Mouse (Mus musculus) heart, postnatal 0 days (tissue): ENCODE data around the gene Tbx1.

ENCODE experiments used
- CTCF ChIP-seq: IDR thresholded peaks from 2 replicates; pipeline ENCODE4 v1.5.1; 2016; ENCODE audit warnings: antibody characterized with exemption, control low read depth, low read depth
- EP300 ChIP-seq: IDR thresholded peaks from 2 replicates; pipeline ENCODE4 v1.6.1; 2016; ENCODE audit warnings: antibody characterized with exemption, low read depth

DNA sequence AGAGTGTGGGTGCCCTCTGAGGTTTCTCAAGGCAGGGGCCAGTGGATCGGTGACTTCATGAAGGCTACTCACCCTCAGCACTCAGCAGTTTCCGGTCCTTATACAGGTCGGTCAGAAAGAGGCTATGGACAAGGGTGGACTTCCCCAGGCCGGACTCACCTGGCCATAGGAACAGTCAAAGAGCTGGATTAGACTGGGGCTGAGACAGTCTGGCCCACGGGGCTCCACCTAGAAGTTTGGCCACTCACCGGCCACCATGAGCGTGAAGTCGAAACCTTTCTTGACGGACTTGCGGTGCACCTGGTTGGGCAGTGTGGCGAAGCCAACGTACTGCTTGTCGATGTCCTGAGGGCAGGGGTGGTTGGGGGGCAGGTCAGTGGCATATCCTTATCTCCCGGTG is 34.6 kb upstream of the Tbx1 start:
- TF ChIP-seq CTCF: no peak
- TF ChIP-seq EP300: no peak
